Mouse (Mus musculus): ENCODE measurements around the gene Wdfy2. TPM values are rescaled to one million over a fixed set of nuclear protein-coding genes. Genes with fewer than 3 reads are reported as not detected.
"Not testable (repeated sequence)": the region's sequence is repeated elsewhere in the genome, so short reads cannot be mapped to it uniquely, and the experiment has no call there.

The Wdfy2 gene
- polyA plus RNA-seq, 1 experiment from 2014 or later = 8.5 TPM

- no peaks in the 10 kb centered on the region for H3K4me1 ChIP-seq
- no peak overlapping the region for H3K27ac ChIP-seq (replicated peaks)
- no peak overlapping the region for H3K4me3 ChIP-seq
- H3K36me3 ChIP-seq = no peaks in the 10 kb centered on the region
- no peak overlapping the region for H3K9ac ChIP-seq (replicated peaks)
- no peaks in the 10 kb centered on the region for H3K9me3 ChIP-seq
- H3K4me2 ChIP-seq (replicated peaks) = no peak overlapping the region
- 52% methylated on average over 6 of the region's 6 CpGs for WGBS
- no peaks in the 10 kb centered on the region for H3K27me3 ChIP-seq
- ATAC-seq (replicated peaks) = no peak
These were observed 8.2 kb upstream of the Wdfy2 start for GRCm38 (mm10) chr14:62829291-62829690.

- Histone ChIP-seq H3K27ac (replicated peaks) (no peak overlapping the region), H3K4me2 (replicated peaks) (no peak overlapping the region), H3K4me3 (no peak overlapping the region), H3K36me3 (no peaks in the 10 kb centered on the region), H3K27me3 (no peaks in the 10 kb centered on the region), H3K9ac (replicated peaks) (no peak overlapping the region), H3K9me3 (no peaks in the 10 kb centered on the region), H3K4me1 (peaks cover 4% of the 10 kb centered on the region; the same call in 1 of the 2 replicates)
- ATAC-seq (replicated peaks) = no peak
- 92% methylated on average over 3 of the region's 3 CpGs for WGBS
These were observed 5.7 kb upstream of the Wdfy2 start for GRCm38 (mm10) chr14:62831691-62832275.

GRCm38 (mm10) chr14:62833036-62833435 lies 4.4 kb upstream of the Wdfy2 start:
- Histone ChIP-seq H3K9ac (replicated peaks) (no peak overlapping the region), H3K4me3 (no peak overlapping the region), H3K9me3 (no peaks in the 10 kb centered on the region), H3K36me3 (no peaks in the 10 kb centered on the region), H3K27me3 (no peaks in the 10 kb centered on the region), H3K27ac (replicated peaks) (no peak overlapping the region), H3K4me2 (replicated peaks) (no peak overlapping the region), H3K4me1 (peaks cover 5% of the 10 kb centered on the region; the same call in 1 of the 2 replicates)
- 85% methylated on average over 7 of the region's 7 CpGs for WGBS
- no peak for ATAC-seq (replicated peaks)

GRCm38 (mm10) chr14:62833541-62833940 lies 3.9 kb upstream of the Wdfy2 start:
- Histone ChIP-seq H3K9ac (replicated peaks) (no peak overlapping the region), H3K4me2 (replicated peaks) (no peak overlapping the region), H3K27me3 (no peaks in the 10 kb centered on the region), H3K27ac (replicated peaks) (no peak overlapping the region), H3K36me3 (no peaks in the 10 kb centered on the region), H3K4me3 (no peak overlapping the region), H3K4me1 (peaks cover 9% of the 10 kb centered on the region), H3K9me3 (no peaks in the 10 kb centered on the region)
- WGBS = 80% methylated on average over 3 of the region's 3 CpGs
- no peak for ATAC-seq (replicated peaks)

GRCm38 (mm10) chr14:62835737-62836136 lies 1.7 kb upstream of the Wdfy2 start:
- not testable (repeated sequence) for H3K27ac ChIP-seq (replicated peaks); H3K4me3 ChIP-seq; H3K9ac ChIP-seq (replicated peaks); H3K36me3 ChIP-seq; ATAC-seq (replicated peaks); H3K27me3 ChIP-seq; H3K9me3 ChIP-seq; H3K4me2 ChIP-seq (replicated peaks)
- peaks cover 25% of the 10 kb centered on the region for H3K4me1 ChIP-seq
- WGBS = 87% methylated on average over 3 of the region's 3 CpGs

GRCm38 (mm10) chr14:62836926-62837640 lies 395 bp upstream of the Wdfy2 start:
- peak; percentile 97 for ATAC-seq (replicated peaks)
- H3K27me3 ChIP-seq = no peaks in the 10 kb centered on the region
- WGBS = under 1% methylated on average over 37 of the region's 37 CpGs
- peak overlapping the region; percentile 87 for H3K27ac ChIP-seq (replicated peaks)
- H3K9ac ChIP-seq (replicated peaks) = peak overlapping the region; percentile 42
- H3K9me3 ChIP-seq = no peaks in the 10 kb centered on the region
- no peaks in the 10 kb centered on the region for H3K36me3 ChIP-seq
- peaks cover 25% of the 10 kb centered on the region for H3K4me1 ChIP-seq
- peak overlapping the region; percentile 67 for H3K4me3 ChIP-seq
- H3K4me2 ChIP-seq (replicated peaks) = peak overlapping the region; percentile 62

- no peaks in the 10 kb centered on the region for H3K9me3 ChIP-seq
- no peak for ATAC-seq (replicated peaks)
- H3K36me3 ChIP-seq = no peaks in the 10 kb centered on the region
- H3K9ac ChIP-seq (replicated peaks) = peak overlapping the region; percentile 80
- peak overlapping the region; percentile 67 for H3K4me3 ChIP-seq
- H3K27ac ChIP-seq (replicated peaks) = peak overlapping the region; percentile 69; the same call in 1 of the 2 replicates
- H3K4me1 ChIP-seq = peaks cover 25% of the 10 kb centered on the region
- peak overlapping the region; percentile 78 for H3K4me2 ChIP-seq (replicated peaks)
- 14% methylated on average over 9 of the region's 9 CpGs for WGBS
- H3K27me3 ChIP-seq = no peaks in the 10 kb centered on the region
These were observed 858 bp downstream of the Wdfy2 start for GRCm38 (mm10) chr14:62838336-62838735.

- Histone ChIP-seq H3K4me3 (no peak overlapping the region), H3K27ac (replicated peaks) (no peak overlapping the region), H3K36me3 (no peaks in the 10 kb centered on the region), H3K4me2 (replicated peaks) (no peak overlapping the region), H3K9me3 (no peaks in the 10 kb centered on the region), H3K27me3 (no peaks in the 10 kb centered on the region), H3K4me1 (peaks cover 24% of the 10 kb centered on the region), H3K9ac (replicated peaks) (no peak overlapping the region)
- no peak for ATAC-seq (replicated peaks)
These were observed 4.2 kb downstream of the Wdfy2 start for GRCm38 (mm10) chr14:62841726-62842125.

GRCm38 (mm10) chr14:62842495-62842894 lies 5.0 kb downstream of the Wdfy2 start:
- Histone ChIP-seq H3K9ac (replicated peaks) (no peak overlapping the region), H3K27me3 (no peaks in the 10 kb centered on the region), H3K4me1 (peaks cover 22% of the 10 kb centered on the region), H3K4me3 (no peak overlapping the region), H3K4me2 (replicated peaks) (no peak overlapping the region), H3K9me3 (no peaks in the 10 kb centered on the region; the same call in 1 of the 2 replicates), H3K36me3 (no peaks in the 10 kb centered on the region), H3K27ac (replicated peaks) (no peak overlapping the region)
- ATAC-seq (replicated peaks) = no peak

GRCm38 (mm10) chr14:62842976-62843375 lies 5.5 kb downstream of the Wdfy2 start:
- H3K9ac ChIP-seq (replicated peaks) = no peak overlapping the region
- no peak overlapping the region for H3K27ac ChIP-seq (replicated peaks)
- H3K9me3 ChIP-seq = no peaks in the 10 kb centered on the region; the same call in 1 of the 2 replicates
- H3K4me1 ChIP-seq = peaks cover 22% of the 10 kb centered on the region
- no peak overlapping the region for H3K4me3 ChIP-seq
- H3K36me3 ChIP-seq = no peaks in the 10 kb centered on the region
- ATAC-seq (replicated peaks) = no peak
- 88% methylated on average over 2 of the region's 2 CpGs for WGBS
- H3K27me3 ChIP-seq = no peaks in the 10 kb centered on the region
- no peak overlapping the region for H3K4me2 ChIP-seq (replicated peaks)

- Histone ChIP-seq H3K9me3 (peaks cover 6% of the 10 kb centered on the region), H3K4me3 (no peak overlapping the region), H3K36me3 (no peaks in the 10 kb centered on the region), H3K9ac (replicated peaks) (no peak overlapping the region), H3K4me2 (replicated peaks) (no peak overlapping the region), H3K27me3 (no peaks in the 10 kb centered on the region), H3K27ac (replicated peaks) (no peak overlapping the region), H3K4me1 (peaks cover 12% of the 10 kb centered on the region)
- no peak for ATAC-seq (replicated peaks)
- 85% methylated on average over 8 of the region's 8 CpGs for WGBS
These were observed 6.7 kb downstream of the Wdfy2 start for GRCm38 (mm10) chr14:62844226-62844625.

GRCm38 (mm10) chr14:62845011-62845840 lies 7.7 kb downstream of the Wdfy2 start:
- H3K27me3 ChIP-seq = no peaks in the 10 kb centered on the region
- WGBS = 83% methylated on average over 8 of the region's 8 CpGs
- H3K36me3 ChIP-seq = 0 out of 2 replicates have a peak, but pooled peaks cover 4% of the 10 kb centered on the region
- H3K9me3 ChIP-seq = peaks cover 6% of the 10 kb centered on the region
- H3K27ac ChIP-seq (replicated peaks) = no peak overlapping the region
- H3K4me1 ChIP-seq = peaks cover 2% of the 10 kb centered on the region; the same call in 1 of the 2 replicates
- H3K9ac ChIP-seq (replicated peaks) = no peak overlapping the region
- ATAC-seq (replicated peaks) = no peak
- no peak overlapping the region for H3K4me3 ChIP-seq
- no peak overlapping the region for H3K4me2 ChIP-seq (replicated peaks)

All from forebrain, embryonic 15.5 days (tissue).